Mouse (Mus musculus) kidney, adult 2 months (tissue): ENCODE measurements around the gene Ppara.

Experiments
- CTCF ChIP-seq: fragments of 200-500 bp; conservative IDR thresholded peaks from 2 replicates; pipeline ENCODE4 v1.5.1; 2011; ENCODE audit warnings: low read depth, mild to moderate bottlenecking, control low read depth, low read length, moderate library complexity, mixed read lengths; ENCODE audit not compliant: insufficient read depth, insufficient read length
- POLR2A ChIP-seq: fragments of 200-500 bp; IDR thresholded peaks from one replicate; pipeline ENCODE4 v1.6.1; 2011; ENCODE audit warnings: low read depth, low read length, control low read depth

DNA sequence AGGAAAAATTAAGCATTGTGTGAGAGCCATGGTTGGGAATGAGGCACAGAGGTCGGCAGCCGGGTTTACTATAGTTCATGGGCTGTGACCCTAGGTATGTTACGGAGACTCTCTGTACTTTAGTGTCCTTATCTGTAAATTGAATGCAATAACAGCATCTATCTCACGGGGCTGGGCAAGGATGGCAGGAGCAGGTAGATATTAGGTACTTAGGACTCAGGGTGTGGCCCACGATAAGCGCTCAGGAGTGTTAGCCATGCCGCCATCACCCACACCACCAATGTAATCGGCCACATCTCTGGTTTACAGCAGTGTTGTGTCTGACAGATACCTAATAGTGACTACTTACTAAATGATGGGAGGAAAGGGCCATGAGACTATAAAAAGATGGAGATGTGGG lies 34.2 kb downstream of the Ppara start:
- TF ChIP-seq CTCF (no peak), POLR2A (no peak)
